Mouse (Mus musculus) gastrocnemius, adult 2 months (tissue): ENCODE measurements around the gene Rad51. TPM values are rescaled to one million over a fixed set of nuclear protein-coding genes. Genes with fewer than 3 reads are reported as not detected.
A peak's percentile ranks its signal among the peaks of the same experiment; 100 is the strongest.

Experiments
- DNase-seq: peaks from one replicate; pipeline ENCODE4 v3.0.0; 2022
- H3K27ac ChIP-seq: fragments of 200-600 bp; 2 replicates; pipeline ENCODE4 v1.8.1; 2022; ENCODE audit warnings: mild to moderate bottlenecking
- H3K4me3 ChIP-seq: fragments of 200-600 bp; 2 replicates; pipeline ENCODE4 v1.8.1; 2022; ENCODE audit warnings: mild to moderate bottlenecking, moderate library complexity
- CTCF ChIP-seq: fragments of 200-600 bp; IDR thresholded peaks from 2 replicates; pipeline ENCODE4 v1.8.1; 2022; ENCODE audit warnings: antibody characterized with exemption, mild to moderate bottlenecking, moderate library complexity
- intact Hi-C: fragments of 180-260 bp; cut with DNase I; formaldehyde crosslinking; loops from one replicate; pipeline ENCODE4 v1.15.1; 2025
- total RNA-seq, 2 experiments: library from RNA; stranded (reverse); gene quantifications; 2 replicates each; pipeline ENCODE4 v1.2.3; 2021

Rad51 gene
- total RNA-seq, 2 experiments from 2014 or later, result 0.70 to 1.3 TPM

- intact Hi-C loops, result no loop called here
- H3K4me3 ChIP-seq, result no peak overlapping the region
- no peak for TF ChIP-seq CTCF
- H3K27ac ChIP-seq, result no peak overlapping the region
- no peak for DNase-seq
Measured at GRCm38 (mm10) chr2:119190969-119191368, 78.4 kb downstream of the Rad51 start.

GRCm38 (mm10) chr2:119194140-119194539 is 81.5 kb downstream of the Rad51 start:
- Histone ChIP-seq H3K4me3 (no peak overlapping the region), H3K27ac (peak overlapping the region; percentile 69)
- TF ChIP-seq CTCF, result no peak
- DNase-seq, result peak; percentile 72
- intact Hi-C loops, result no loop called here

GRCm38 (mm10) chr2:119196316-119197108 is 83.9 kb downstream of the Rad51 start:
- intact Hi-C loops, result no loop called here
- Histone ChIP-seq H3K27ac (peak overlapping the region; percentile 54; the same call in 1 of the 2 replicates), H3K4me3 (no peak overlapping the region)
- DNase-seq, result no peak
- no peak for TF ChIP-seq CTCF

Other genes with a start within 250 kb of the Rad51 start
- 1 to 10 TPM; 5.2 to 6.4 TPM for gene Bahd1, start 212.4 kb upstream of the Rad51 start, total RNA-seq
- gene Chst14, start 186.3 kb upstream of the Rad51 start, total RNA-seq, result 1 to 10 TPM; 1.6 to 2.3 TPM
- gene Ccdc32, start 83.4 kb upstream of the Rad51 start, total RNA-seq, result 1 to 10 TPM; 3.2 to 4.8 TPM
- gene Rpusd2, start 78.0 kb upstream of the Rad51 start, total RNA-seq, result 1 to 10 TPM; 2.8 to 3.4 TPM
- gene Knl1, start 65.7 kb upstream of the Rad51 start, total RNA-seq, result under 1 TPM; 0.03 to 0.06 TPM
- 1 to 10 TPM; 5.6 to 5.8 TPM for gene Rmdn3, start 44.2 kb downstream of the Rad51 start, total RNA-seq
- not detected for gene Gchfr, start 55.0 kb downstream of the Rad51 start, total RNA-seq
- gene Gm14137, start 61.7 kb downstream of the Rad51 start, total RNA-seq, result not detected
- 10 to 100 TPM; 13.3 to 13.9 TPM for gene Zfyve19, start 95.8 kb downstream of the Rad51 start, total RNA-seq
- gene Dnajc17, start 96.0 kb downstream of the Rad51 start, total RNA-seq, result 1 to 10 TPM; 6.6 to 8.6 TPM
- not detected for gene Ppp1r14d, start 117.1 kb downstream of the Rad51 start, total RNA-seq
- gene Spint1, start 124.6 kb downstream of the Rad51 start, total RNA-seq, result not detected
- gene Rhov, start 158.5 kb downstream of the Rad51 start, total RNA-seq, result not detected
- gene Vps18, start 175.9 kb downstream of the Rad51 start, total RNA-seq, result 10 to 100 TPM; 10.9 to 11.7 TPM
- gene Dll4, start 213.0 kb downstream of the Rad51 start, total RNA-seq, result 1 to 10 TPM; 3.8 to 4.8 TPM
- gene Chac1, start 238.4 kb downstream of the Rad51 start, total RNA-seq, result 10 to 100 TPM; 30.1 to 90.4 TPM